Mouse (Mus musculus) bone marrow, adult 2 months (tissue): Measurements from ENCODE around the gene Mrpl51. TPM values are rescaled to one million over a fixed set of nuclear protein-coding genes. Genes with fewer than 3 reads are reported as not detected.

ENCODE experiments used
- H3K27ac ChIP-seq: fragments of 200-500 bp; 2 replicates; pipeline ENCODE4 v1.5.1; 2012; ENCODE audit warnings: low read depth, mild to moderate bottlenecking, control low read depth, inconsistent platforms, low read length; ENCODE audit not compliant: control insufficient read depth, poor library complexity, insufficient read depth
- H3K4me1 ChIP-seq: fragments of 200-500 bp; 2 replicates; pipeline ENCODE4 v1.6.1; 2011; ENCODE audit warnings: low read length; ENCODE audit not compliant: control insufficient read depth, insufficient read depth
- H3K4me3 ChIP-seq: fragments of 200-500 bp; replicated peaks from 2 replicates; pipeline ENCODE3; 2011; ENCODE audit warnings: mild to moderate bottlenecking, low read depth, low read length, control low read depth; ENCODE audit not compliant: control insufficient read depth
- CTCF ChIP-seq: fragments of 200-500 bp; IDR thresholded peaks from 2 replicates; pipeline ENCODE4 v1.5.1; 2011; ENCODE audit warnings: low read length, control low read depth; ENCODE audit not compliant: control insufficient read depth, insufficient read depth
- POLR2A ChIP-seq: fragments of 200-500 bp; IDR thresholded peaks from 2 replicates; pipeline ENCODE4 v1.6.1; 2011; ENCODE audit warnings: low read depth, mild to moderate bottlenecking, control low read depth, low read length, borderline replicate concordance; ENCODE audit not compliant: control insufficient read depth
- WGBS: fragments of 180-500 bp; shearing (Covaris S2); methylation state at CpG from one replicate; pipeline ENCODE4 v1.1.7; 2018; 5-methylcytosine and 5-hydroxymethylcytosine counted together
- polyA plus RNA-seq: library from polyadenylated mRNA; stranded (reverse); fragments of >200 nt; gene quantifications from 2 replicates; pipeline ENCODE4 v1.2.4, GENCODE M21; 2011; ENCODE audit warnings: low replicate concordance; ENCODE audit not compliant: missing spikeins, insufficient read depth, insufficient read length

Mrpl51 gene
- polyA plus RNA-seq, 1 experiment = 193 TPM

DNA sequence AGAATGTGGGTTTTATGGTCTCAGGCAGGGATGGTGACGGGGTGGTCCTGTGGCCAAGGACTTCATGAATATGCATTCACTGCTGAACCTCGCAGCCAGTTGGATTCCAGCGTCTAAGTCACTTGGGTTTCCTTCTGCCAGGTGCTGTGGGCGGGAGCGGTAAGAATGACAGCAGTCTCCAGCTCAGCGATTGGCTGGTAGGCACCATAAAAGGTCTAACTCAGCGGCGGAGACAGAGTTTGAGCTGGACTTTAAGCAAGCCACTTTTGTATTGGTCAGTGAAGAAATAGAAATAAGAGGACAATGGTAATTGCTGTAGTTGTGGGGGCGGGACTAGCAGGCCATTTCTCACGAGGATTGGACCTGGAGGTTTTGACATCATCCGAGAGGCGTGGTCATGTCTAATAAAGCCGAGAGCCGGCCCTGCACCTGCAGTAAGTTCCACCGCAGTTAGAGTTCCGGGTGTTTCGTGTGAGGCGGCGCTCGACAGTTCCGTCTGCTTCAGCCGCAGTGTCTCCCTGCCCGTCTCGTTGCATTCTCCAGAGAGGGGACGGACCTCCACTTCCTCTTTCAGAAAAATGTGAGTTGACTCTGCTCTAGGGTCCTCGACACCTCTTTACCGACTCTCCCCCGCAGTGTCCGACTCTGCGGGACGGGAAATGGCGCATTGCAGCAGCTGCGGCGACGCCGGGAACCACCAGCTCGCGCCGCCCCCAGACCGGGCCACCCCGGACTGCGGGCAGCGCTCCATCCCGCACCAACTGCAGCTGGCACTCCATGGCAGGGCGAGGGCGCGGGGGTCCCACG is 23.8 kb downstream of the Mrpl51 start, which contains the start of gene Vamp1:
Gene Vamp1 (plus strand): TSS at position 404 of the 807 bp plus-strand sequence.
- TF ChIP-seq POLR2A = peak; percentile 96
- no peak for TF ChIP-seq CTCF
- Histone ChIP-seq H3K4me3 (peak within 1 kb of the TSS; percentile 78), H3K4me1 (peaks cover 5% of the 10 kb centered on the region), H3K27ac (peak within 1 kb of the TSS; percentile 94)
- WGBS = under 1% methylated on average over 48 of the region's 48 CpGs

DNA sequence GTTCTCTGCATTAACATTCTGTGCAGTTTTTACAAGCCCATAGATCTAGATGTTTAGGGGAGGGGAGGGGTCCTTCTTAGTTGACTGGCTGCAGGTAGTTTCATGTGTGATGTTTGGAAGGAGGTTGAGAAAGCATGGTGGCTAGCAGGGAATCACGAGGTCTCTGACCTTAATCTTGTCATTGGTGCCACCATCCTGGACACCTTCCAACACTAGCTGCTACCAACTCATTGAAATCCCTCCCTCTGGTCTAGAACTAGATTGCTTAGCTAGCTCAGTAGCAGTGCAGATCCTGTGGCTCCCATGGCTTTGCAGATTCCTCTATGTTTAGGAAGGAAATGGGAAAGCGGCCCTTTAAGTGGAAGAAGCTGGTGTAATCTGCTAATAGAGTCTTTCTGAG is 25.3 kb downstream of the Mrpl51 start:
- TF ChIP-seq POLR2A = no peak
- TF ChIP-seq CTCF = no peak
- Histone ChIP-seq H3K27ac (no peak overlapping the region), H3K4me1 (peaks cover 5% of the 10 kb centered on the region), H3K4me3 (no peak overlapping the region)
- 42% methylated on average over 2 of the region's 2 CpGs for WGBS

DNA sequence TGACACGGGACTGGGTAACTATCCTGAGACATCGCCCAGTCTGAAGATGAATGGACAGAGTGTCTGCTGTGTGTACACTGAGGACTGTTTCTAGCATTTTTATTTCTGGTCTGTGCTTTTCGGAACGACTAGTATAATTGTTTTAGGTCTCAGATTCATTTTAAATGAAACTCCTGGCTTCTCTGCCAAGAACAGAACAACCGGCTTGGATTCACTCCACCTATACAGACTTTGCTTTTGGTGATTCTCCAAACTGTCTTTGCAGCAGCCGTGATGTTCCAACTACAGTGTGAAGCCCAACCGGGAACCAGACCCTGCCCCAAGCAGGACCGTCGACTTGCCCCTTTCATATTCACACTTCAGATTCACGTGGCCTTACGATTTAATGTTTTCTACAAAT is 26.3 kb downstream of the Mrpl51 start:
- TF ChIP-seq CTCF = no peak
- TF ChIP-seq POLR2A = no peak
- Histone ChIP-seq H3K4me3 (no peak overlapping the region), H3K4me1 (peaks cover 7% of the 10 kb centered on the region)

DNA sequence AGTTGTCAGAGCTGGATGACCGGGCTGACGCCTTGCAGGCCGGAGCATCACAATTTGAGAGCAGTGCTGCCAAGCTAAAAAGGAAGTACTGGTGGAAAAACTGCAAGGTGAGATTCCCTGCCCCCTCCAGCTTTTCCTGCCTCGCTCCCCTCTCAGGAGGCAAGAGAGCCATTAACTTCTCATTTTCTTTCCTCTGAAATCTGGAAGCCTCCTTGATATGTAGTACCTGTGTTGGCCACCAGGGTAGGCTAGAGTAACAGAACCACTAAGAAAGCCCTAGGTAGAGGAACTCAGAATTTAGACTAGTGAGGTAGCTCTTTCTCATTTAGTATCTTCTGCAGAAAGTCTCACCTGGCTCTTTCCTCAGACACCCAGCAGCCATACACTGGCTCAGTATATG is 27.4 kb downstream of the Mrpl51 start:
- peak overlapping the region; percentile 31 for H3K4me3 ChIP-seq
- H3K27ac ChIP-seq = peak overlapping the region; percentile 25; the same call in 1 of the 2 replicates
- H3K4me1 ChIP-seq = peaks cover 7% of the 10 kb centered on the region
- 32% methylated on average over 4 of the region's 4 CpGs for WGBS
- TF ChIP-seq POLR2A (no peak), CTCF (peak; percentile 45; the same call in 1 of the 2 replicates)

More for the DNA sequence above, 26.3 kb downstream of the Mrpl51 start:
- 86% methylated on average over 11 of the region's 11 CpGs for WGBS
- H3K27ac ChIP-seq = no peak overlapping the region

DNA sequence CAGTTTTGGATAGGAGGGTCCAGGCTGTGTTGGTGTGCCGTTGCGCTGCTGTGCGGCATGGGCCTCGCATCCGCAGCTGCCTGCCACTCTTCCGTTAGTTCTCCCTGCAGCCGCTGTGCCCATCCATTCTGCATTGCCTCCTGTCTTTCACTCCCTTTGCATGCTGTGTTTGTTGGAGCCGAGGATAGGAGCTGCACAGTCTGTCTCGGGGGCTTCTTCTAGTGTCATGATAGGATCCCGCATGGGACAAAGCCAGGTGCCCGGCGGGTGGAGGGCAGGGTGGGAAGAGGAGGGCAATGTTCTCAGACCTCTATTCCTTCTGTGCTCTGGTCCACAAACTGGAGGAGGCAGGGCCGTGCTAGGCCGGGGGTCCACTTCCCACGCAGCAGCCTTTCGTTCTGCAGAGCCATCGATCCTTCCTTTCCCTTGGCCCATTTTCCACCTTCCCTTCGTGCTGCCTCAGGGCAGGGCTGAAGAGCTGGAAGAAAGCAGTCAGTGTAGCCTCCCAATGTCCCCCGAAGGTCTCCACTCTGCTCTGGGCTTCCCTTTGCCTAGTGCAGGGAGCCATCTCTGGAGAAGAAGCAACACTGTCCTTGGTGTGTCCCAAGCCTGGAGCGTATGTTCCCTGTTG is 29.6 kb downstream of the Mrpl51 start:
- WGBS = 91% methylated on average over 20 of the region's 20 CpGs
- TF ChIP-seq POLR2A = peak; percentile 14; the same call in 1 of the 2 replicates
- TF ChIP-seq CTCF = no peak
- H3K4me3 ChIP-seq = no peak overlapping the region
- H3K27ac ChIP-seq = peak overlapping the region; percentile 72; the same call in 1 of the 2 replicates
- peaks cover 7% of the 10 kb centered on the region for H3K4me1 ChIP-seq

DNA sequence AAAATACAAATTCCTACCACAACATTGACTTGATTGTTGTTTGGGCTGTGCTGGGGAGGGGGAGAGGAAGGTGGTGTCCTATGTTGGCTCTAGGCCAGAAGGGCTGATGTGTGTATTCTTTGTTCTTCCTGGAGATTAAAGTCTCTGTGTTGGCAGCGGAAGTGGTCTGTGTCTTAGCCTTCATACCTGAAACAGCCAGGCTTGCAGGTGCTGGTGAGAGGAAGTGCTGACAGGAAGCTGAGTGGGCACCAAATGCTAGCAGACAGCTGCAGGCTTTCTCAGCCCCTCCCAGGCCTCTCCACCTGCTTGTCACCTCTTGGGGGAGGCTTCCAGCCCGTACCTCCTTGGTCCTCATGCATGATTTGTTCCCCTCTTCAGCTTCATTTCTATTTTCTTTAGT is 30.5 kb downstream of the Mrpl51 start:
- TF ChIP-seq CTCF = no peak
- no peak for TF ChIP-seq POLR2A
- no peak overlapping the region for H3K4me3 ChIP-seq
- peaks cover 5% of the 10 kb centered on the region for H3K4me1 ChIP-seq
- WGBS = 28% methylated on average over 2 of the region's 2 CpGs
- peak overlapping the region; percentile 72; the same call in 1 of the 2 replicates for H3K27ac ChIP-seq

DNA sequence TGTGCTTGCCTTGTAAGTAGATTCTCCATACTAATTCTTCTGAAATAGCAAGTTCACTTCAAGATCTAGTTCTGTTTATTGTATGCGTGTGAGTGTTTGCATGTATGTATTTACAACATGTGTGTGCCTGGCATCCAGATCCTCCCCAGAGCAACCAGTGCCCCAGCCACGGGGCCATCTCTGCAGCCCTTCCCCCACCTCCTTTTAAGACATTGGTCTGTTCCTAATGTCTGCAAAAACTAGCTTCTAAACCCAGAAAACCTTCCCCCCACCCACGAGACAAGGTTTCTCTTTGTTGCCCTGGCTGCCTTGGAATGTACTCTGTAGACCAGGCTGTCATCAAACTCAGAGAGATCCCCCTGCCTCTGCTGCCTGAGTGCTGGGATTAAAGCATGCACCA is 31.0 kb downstream of the Mrpl51 start:
- peaks cover 5% of the 10 kb centered on the region for H3K4me1 ChIP-seq
- WGBS = 47% methylated on average over 3 of the region's 3 CpGs
- peak overlapping the region; percentile 61; the same call in 1 of the 2 replicates for H3K27ac ChIP-seq

DNA sequence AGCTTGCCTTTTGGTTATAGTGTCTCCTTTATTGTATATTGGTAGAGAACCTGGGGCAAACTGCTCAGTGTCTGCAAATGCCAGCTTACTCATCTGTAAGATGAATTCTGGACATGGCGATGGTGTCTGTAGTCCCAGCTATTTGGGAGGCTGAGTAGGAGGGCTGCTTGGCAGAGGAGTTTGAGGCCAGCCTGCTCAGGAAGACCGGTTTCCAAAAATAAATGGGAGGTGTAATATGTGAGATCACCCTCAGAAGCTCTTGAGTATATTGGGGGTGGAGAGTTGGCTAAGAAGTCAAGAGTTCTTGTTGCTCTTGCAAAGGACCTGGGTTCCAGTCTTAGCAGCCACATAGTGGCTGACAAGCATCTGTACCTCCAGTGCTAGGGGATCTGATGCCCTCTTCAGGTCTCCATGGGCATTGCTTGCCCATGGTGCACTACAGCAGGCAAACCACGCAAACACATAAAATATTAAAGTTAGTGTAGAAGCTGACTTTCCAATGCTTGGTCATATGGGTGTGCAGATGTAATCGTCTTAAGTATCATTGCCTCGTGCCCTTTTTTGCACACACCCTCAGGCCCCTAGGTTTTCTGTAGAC is 34.0 kb downstream of the Mrpl51 start:
- H3K4me3 ChIP-seq = no peak overlapping the region
- H3K27ac ChIP-seq = no peak overlapping the region
- H3K4me1 ChIP-seq = peaks cover 4% of the 10 kb centered on the region
- WGBS = 85% methylated on average over 5 of the region's 5 CpGs
- TF ChIP-seq CTCF = peak; percentile 62
- no peak for TF ChIP-seq POLR2A

More for the DNA sequence above, 31.0 kb downstream of the Mrpl51 start:
- TF ChIP-seq CTCF (no peak), POLR2A (no peak)
- no peak overlapping the region for H3K4me3 ChIP-seq
